In genomic region chr17:32116586-32117286, GRCm38 (mm10) we compare ENCODE assay signal across 12 mouse cellular contexts. TPM values are rescaled to one million over a fixed set of nuclear protein-coding genes. Genes with fewer than 3 reads are reported as not detected.
DNase-seq lines count a peak whose midpoint lies in the region; ATAC-seq lines count a peak whose summit lies in the region.
"Had no signal": no experiment of that assay in that cellular context is flagged by ENCODE, and none has a peak within 500 bp of the region (broad histone marks: within the 10 kb centered on the region; RNA-seq: fewer than 3 reads in every experiment).

No protein-coding gene starts in this region.

- peaks cover 36% of the 10 kb centered on the region for H3K4me1 ChIP-seq in midbrain, embryonic 15.5 days
- H3K4me1 ChIP-seq in midbrain, embryonic 13.5 days (replicated peaks), result peaks cover 31% of the 10 kb centered on the region
- H3K4me1 ChIP-seq in liver, embryonic 12.5 days, result peaks cover 94% of the 10 kb centered on the region

- H3K27ac ChIP-seq in midbrain, embryonic 15.5 days, result 0 out of 2 replicates have a peak overlapping the region, but pooled peaks have one; percentile 15
- H3K27ac ChIP-seq in midbrain, embryonic 13.5 days, result no peak overlapping the region
- peak overlapping the region; percentile 92 for H3K27ac ChIP-seq in liver, embryonic 12.5 days
- H3K27ac ChIP-seq: embryonic facial prominence, embryonic 15.5 days; limb, embryonic 15.5 days; midbrain, embryonic 12.5 days had no signal

- peak; percentile 94 for DNase-seq in heart, adult 11 months
- DNase-seq in heart, adult 18-20 months, result no peak
- DNase-seq in spleen, adult 12 weeks (ENCODE audit: low spot score), result no peak
- DNase-seq in B cell, adult 2 months, result no peak
- DNase-seq: cerebellum, adult 18-20 months; thymus, postnatal 4 days had no signal

- no peaks in the 10 kb centered on the region for H3K9me3 ChIP-seq in midbrain, embryonic 15.5 days
- H3K9me3 ChIP-seq in midbrain, embryonic 13.5 days, result no peaks in the 10 kb centered on the region
- no peaks in the 10 kb centered on the region for H3K9me3 ChIP-seq in liver, embryonic 12.5 days (replicated peaks)
- H3K9me3 ChIP-seq: embryonic facial prominence, embryonic 15.5 days; limb, embryonic 15.5 days; midbrain, embryonic 12.5 days had no signal

- H3K4me2 ChIP-seq in midbrain, embryonic 15.5 days, result no peak overlapping the region
- H3K4me2 ChIP-seq in midbrain, embryonic 13.5 days (replicated peaks), result no peak overlapping the region
- H3K4me2 ChIP-seq in liver, embryonic 12.5 days, result peak overlapping the region; percentile 97
- H3K4me2 ChIP-seq: embryonic facial prominence, embryonic 15.5 days; limb, embryonic 15.5 days; midbrain, embryonic 12.5 days had no signal

- no peaks in the 10 kb centered on the region for H3K27me3 ChIP-seq in midbrain, embryonic 15.5 days (replicated peaks)
- peaks cover 27% of the 10 kb centered on the region for H3K27me3 ChIP-seq in midbrain, embryonic 13.5 days
- H3K27me3 ChIP-seq in liver, embryonic 12.5 days (replicated peaks), result no peaks in the 10 kb centered on the region

- H3K36me3 ChIP-seq in midbrain, embryonic 15.5 days (replicated peaks), result no peaks in the 10 kb centered on the region
- no peaks in the 10 kb centered on the region for H3K36me3 ChIP-seq in midbrain, embryonic 13.5 days
- peaks cover 22% of the 10 kb centered on the region for H3K36me3 ChIP-seq in liver, embryonic 12.5 days
- H3K36me3 ChIP-seq: embryonic facial prominence, embryonic 15.5 days had no signal

- H3K4me3 ChIP-seq in midbrain, embryonic 15.5 days, result no peak overlapping the region
- no peak overlapping the region for H3K4me3 ChIP-seq in midbrain, embryonic 13.5 days (replicated peaks)
- no peak overlapping the region for H3K4me3 ChIP-seq in liver, embryonic 12.5 days
- H3K4me3 ChIP-seq: embryonic facial prominence, embryonic 15.5 days; limb, embryonic 15.5 days; midbrain, embryonic 12.5 days had no signal

- WGBS in midbrain, embryonic 15.5 days, result 78% methylated on average over 6 of the region's 6 CpGs
- 85% methylated on average over 6 of the region's 6 CpGs for WGBS in midbrain, embryonic 13.5 days
- 73% methylated on average over 6 of the region's 6 CpGs for WGBS in liver, embryonic 12.5 days (ENCODE audit: insufficient replicate concordance)

- ATAC-seq in midbrain, embryonic 15.5 days (replicated peaks), result no peak
- no peak for ATAC-seq in midbrain, embryonic 13.5 days
- ATAC-seq in liver, embryonic 12.5 days, result no peak

- H3K9ac ChIP-seq in midbrain, embryonic 15.5 days, result no peak overlapping the region
- no peak overlapping the region for H3K9ac ChIP-seq in midbrain, embryonic 13.5 days (replicated peaks)
- H3K9ac ChIP-seq in liver, embryonic 12.5 days, result peak overlapping the region; percentile 73
- H3K9ac ChIP-seq: embryonic facial prominence, embryonic 15.5 days; limb, embryonic 15.5 days; midbrain, embryonic 12.5 days had no signal

RNA-seq across cellular contexts. Expression of gene Notch3, which starts 49.9 kb away (rescaled TPM):
- total RNA-seq in heart, adult 18-20 months (2021), result 10 to 100 TPM; 20.5 to 24.5 TPM
- 7.9 and 8.9 TPM in 2 replicates for polyA plus RNA-seq in midbrain, embryonic 15.5 days (2015; fragmentation: Nextera tagmentation; extraction: Ambion mirVana)
- 9.7 and 13.2 TPM in 2 replicates for polyA plus RNA-seq in midbrain, embryonic 13.5 days (2015; fragmentation: Nextera tagmentation; extraction: Ambion mirVana)
- polyA plus RNA-seq in liver, embryonic 12.5 days (2016; fragmentation: Nextera tagmentation; extraction: Ambion mirVana), result 1.7 and 2.3 TPM in 2 replicates
